22 mouse cellular contexts compared by ENCODE assay signal in the genomic region with DNA sequence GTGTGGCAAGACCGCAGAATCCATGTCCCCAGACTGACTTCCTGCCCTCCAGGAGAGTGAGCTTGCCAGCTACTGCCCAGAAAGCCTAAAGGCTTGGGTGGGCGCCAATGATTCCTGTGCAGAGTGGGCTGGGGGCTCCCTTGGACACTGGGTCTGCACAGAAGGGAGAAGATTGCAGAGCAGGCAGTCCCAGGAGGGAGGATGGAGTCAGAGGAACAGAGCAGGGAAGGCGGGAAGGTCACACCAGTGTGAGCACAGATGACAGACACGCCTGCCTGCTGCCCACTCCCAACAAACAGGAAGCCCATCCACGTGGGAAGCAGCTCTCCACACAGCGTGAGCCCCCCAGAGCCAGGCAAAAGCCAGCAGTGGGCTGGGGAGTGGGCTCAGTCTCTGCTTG. TPM values are rescaled to one million over a fixed set of nuclear protein-coding genes. Genes with fewer than 3 reads are reported as not detected.
DNase-seq lines count a peak whose midpoint lies in the region; ATAC-seq lines count a peak whose summit lies in the region.
"Had no signal": no experiment of that assay in that cellular context is flagged by ENCODE, and none has a peak within 500 bp of the region (broad histone marks: within the 10 kb centered on the region; RNA-seq: fewer than 3 reads in every experiment).

No protein-coding gene starts in this region.

- H3K9me3 ChIP-seq in heart, embryonic 10.5 days: no peaks in the 10 kb centered on the region
- no peaks in the 10 kb centered on the region for H3K9me3 ChIP-seq in neural tube, embryonic 14.5 days (ENCODE audit: control insufficient read depth, low read length)
- no peaks in the 10 kb centered on the region for H3K9me3 ChIP-seq in neural tube, embryonic 15.5 days (replicated peaks)
- H3K9me3 ChIP-seq: embryonic facial prominence, embryonic 13.5 days; forebrain, embryonic 13.5 days; midbrain, embryonic 12.5 days had no signal

- no peak overlapping the region for H3K4me3 ChIP-seq in heart, embryonic 10.5 days
- no peak overlapping the region for H3K4me3 ChIP-seq in neural tube, embryonic 14.5 days (ENCODE audit: low read depth, low read length)
- no peak overlapping the region for H3K4me3 ChIP-seq in neural tube, embryonic 15.5 days (replicated peaks)
- H3K4me3 ChIP-seq: embryonic facial prominence, embryonic 13.5 days; erythroblast, embryonic 14.5 days; forebrain, embryonic 13.5 days; left cerebral cortex, adult 2 months; midbrain, embryonic 12.5 days had no signal

- H3K27me3 ChIP-seq in heart, embryonic 10.5 days (ENCODE audit: insufficient read depth, poor library complexity, severe bottlenecking): no peaks in the 10 kb centered on the region
- no peaks in the 10 kb centered on the region for H3K27me3 ChIP-seq in neural tube, embryonic 14.5 days (ENCODE audit: control insufficient read depth, insufficient read depth, low read length)
- H3K27me3 ChIP-seq in neural tube, embryonic 15.5 days (replicated peaks): no peaks in the 10 kb centered on the region
- H3K27me3 ChIP-seq: embryonic facial prominence, embryonic 13.5 days; forebrain, embryonic 13.5 days; midbrain, embryonic 12.5 days had no signal

- 0 out of 2 replicates have a peak overlapping the region, but pooled peaks have one; percentile 3 for H3K27ac ChIP-seq in heart, embryonic 10.5 days
- H3K27ac ChIP-seq in neural tube, embryonic 14.5 days (ENCODE audit: low read depth, low read length): no peak overlapping the region
- no peak overlapping the region for H3K27ac ChIP-seq in neural tube, embryonic 15.5 days (replicated peaks)
- H3K27ac ChIP-seq: embryonic facial prominence, embryonic 13.5 days; forebrain, embryonic 13.5 days; left cerebral cortex, adult 2 months; midbrain, embryonic 12.5 days had no signal

- no peak for DNase-seq in heart, embryonic 10.5 days (ENCODE audit: low spot score)
- no peak for DNase-seq in heart, postnatal 36 days
- DNase-seq in left cerebral cortex, postnatal 4 days: peak; percentile 49
- DNase-seq in left cerebral cortex, postnatal 25 days (ENCODE audit: low spot score in 2 of 2): no peak
- DNase-seq in adipocyte (ENCODE audit: low spot score): no peak
- DNase-seq: cerebellum, adult 9-11 months; heart, postnatal 10 days; kidney, adult 11 months; layer of hippocampus, adult 9-11 months; lung, postnatal 10 days; retina, postnatal 1 day; right cerebral cortex, postnatal 25 days; spleen, adult 18-20 months had no signal

- peak; percentile 26; the same call in 1 of the 2 replicates for ATAC-seq in neural tube, embryonic 14.5 days (ENCODE audit: low read depth)
- no peak for ATAC-seq in neural tube, embryonic 15.5 days (ENCODE audit: low FRiP score)
- ATAC-seq: CD4-positive, CD25-positive, alpha-beta regulatory T cell, adult 4 months; forebrain, embryonic 13.5 days had no signal

- H3K36me3 ChIP-seq in heart, embryonic 10.5 days: no peaks in the 10 kb centered on the region
- H3K36me3 ChIP-seq in neural tube, embryonic 14.5 days (ENCODE audit: control insufficient read depth, insufficient read depth, low read length): no peaks in the 10 kb centered on the region
- H3K36me3 ChIP-seq in neural tube, embryonic 15.5 days: 0 out of 2 replicates have a peak, but pooled peaks cover 2% of the 10 kb centered on the region
- H3K36me3 ChIP-seq: embryonic facial prominence, embryonic 13.5 days; midbrain, embryonic 12.5 days had no signal

- no peak overlapping the region for H3K9ac ChIP-seq in neural tube, embryonic 14.5 days (replicated peaks; ENCODE audit: low read depth, low read length)
- H3K9ac ChIP-seq in neural tube, embryonic 15.5 days (replicated peaks): no peak overlapping the region
- H3K9ac ChIP-seq: embryonic facial prominence, embryonic 13.5 days; forebrain, embryonic 13.5 days; midbrain, embryonic 12.5 days had no signal

- H3K4me1 ChIP-seq in heart, embryonic 10.5 days: peaks cover 25% of the 10 kb centered on the region
- H3K4me1 ChIP-seq in neural tube, embryonic 14.5 days (ENCODE audit: control insufficient read depth, insufficient read depth, low read length): no peaks in the 10 kb centered on the region
- H3K4me1 ChIP-seq in neural tube, embryonic 15.5 days: peaks cover 20% of the 10 kb centered on the region
- H3K4me1 ChIP-seq: forebrain, embryonic 13.5 days; midbrain, embryonic 12.5 days had no signal

- H3K4me2 ChIP-seq in neural tube, embryonic 14.5 days (ENCODE audit: low read depth, low read length): no peak overlapping the region
- H3K4me2 ChIP-seq in neural tube, embryonic 15.5 days: no peak overlapping the region
- H3K4me2 ChIP-seq: embryonic facial prominence, embryonic 13.5 days; forebrain, embryonic 13.5 days; heart, embryonic 11.5 days; midbrain, embryonic 12.5 days had no signal

- intact Hi-C loops in heart, postnatal 36 days (cut with DNase I): no loop called here
- intact Hi-C loops in left cerebral cortex, postnatal 4 days (cut with DNase I): no loop called here
- intact Hi-C loops in left cerebral cortex, postnatal 25 days (cut with DNase I): no loop called here

- 58% methylated on average over 6 of the region's 6 CpGs for WGBS in heart, embryonic 10.5 days
- 55% methylated on average over 6 of the region's 6 CpGs for WGBS in neural tube, embryonic 14.5 days
- WGBS in neural tube, embryonic 15.5 days: 72% methylated on average over 6 of the region's 6 CpGs

RNA-seq across cellular contexts. Expression of gene Shisa2, which starts 24.2 kb away (rescaled TPM):
- 9.4 and 23.6 TPM in 2 replicates for polyA plus RNA-seq in heart, embryonic 10.5 days (2016; fragmentation: Nextera tagmentation; extraction: Ambion mirVana)
- total RNA-seq in heart, postnatal 36 days (2021): under 1 TPM; 0.72 to 0.95 TPM
- 1 to 10 TPM; 8.1 to 8.6 TPM for total RNA-seq in left cerebral cortex, postnatal 4 days (2021)
- total RNA-seq in left cerebral cortex, postnatal 25 days (2021): 1 to 10 TPM; 2.3 to 2.4 TPM
- 4.0 and 4.6 TPM in 2 replicates for polyA plus RNA-seq in neural tube, embryonic 14.5 days (2014; fragmentation: Nextera tagmentation; extraction: Ambion mirVana)
- 6.0 and 12.5 TPM in 2 replicates for polyA plus RNA-seq in neural tube, embryonic 15.5 days (2015; fragmentation: Nextera tagmentation; extraction: Ambion mirVana)
- polyA plus RNA-seq: CD4-positive, CD25-positive, alpha-beta regulatory T cell, adult 4 months; erythroblast, embryonic 14.5 days had no signal

RNA-seq across cellular contexts. Expression of gene Cdadc1, which starts 51.6 kb away (rescaled TPM):
- 25.7 and 28.0 TPM in 2 replicates for polyA plus RNA-seq in heart, embryonic 10.5 days (2016; fragmentation: Nextera tagmentation; extraction: Ambion mirVana)
- total RNA-seq in heart, postnatal 36 days (2021): 10 to 100 TPM; 45.0 to 46.5 TPM
- total RNA-seq in left cerebral cortex, postnatal 4 days (2021): 10 to 100 TPM; 28.3 to 31.5 TPM
- total RNA-seq in left cerebral cortex, postnatal 25 days (2021): 10 to 100 TPM; 63.2 to 66.1 TPM
- polyA plus RNA-seq in neural tube, embryonic 14.5 days (2014; fragmentation: Nextera tagmentation; extraction: Ambion mirVana): 38.3 and 40.3 TPM in 2 replicates
- polyA plus RNA-seq in neural tube, embryonic 15.5 days (2015; fragmentation: Nextera tagmentation; extraction: Ambion mirVana): 31.1 and 37.6 TPM in 2 replicates
